Mouse (Mus musculus) stomach, postnatal 0 days (tissue): ENCODE results near the gene Degs1.

Experiments
- CTCF ChIP-seq: IDR thresholded peaks from 2 replicates; pipeline ENCODE4 v1.5.1; 2016; ENCODE audit warnings: antibody characterized with exemption, low read depth, mild to moderate bottlenecking, moderate library complexity
- EP300 ChIP-seq: optimal IDR thresholded peaks from 2 replicates; pipeline ENCODE3; 2016; ENCODE audit warnings: antibody characterized with exemption

GRCm38 (mm10) chr1:182281251-182281711 is 1.3 kb downstream of the Degs1 start:
- TF ChIP-seq CTCF (no peak), EP300 (no peak)
